Mouse (Mus musculus) megakaryocyte-erythroid progenitor cell, adult 5-6 weeks (primary cell): ENCODE results near the gene Ebf1. TPM values are rescaled to one million over a fixed set of nuclear protein-coding genes. Genes with fewer than 3 reads are reported as not detected.

Source experiments
- ATAC-seq: replicated peaks from 2 replicates; pipeline ENCODE4 v1.8.0; 2016; ENCODE audit warnings: mild to moderate bottlenecking, inconsistent platforms; ENCODE audit not compliant: severe bottlenecking, poor library complexity, low FRiP score, low TSS enrichment
- total RNA-seq, 2 experiments: library from RNA; stranded (forward) in 1 of 2; stranded (reverse) in 1 of 2; fragments of 200-1000, 215-1000 nt in 1 of 2; fragments of >200 nt in 1 of 2; fragmentation: Nextera tagmentation in 1 of 2; gene quantifications; 2 replicates each; pipeline ENCODE4 v1.2.3; 2014 to 2017

The Ebf1 gene
- total RNA-seq, 2 experiments from 2014 or later = 2.9 to 26.9 TPM

GRCm38 (mm10) chr11:44808855-44809546, 191.9 kb downstream of the Ebf1 start:
- no peak for ATAC-seq

DNA sequence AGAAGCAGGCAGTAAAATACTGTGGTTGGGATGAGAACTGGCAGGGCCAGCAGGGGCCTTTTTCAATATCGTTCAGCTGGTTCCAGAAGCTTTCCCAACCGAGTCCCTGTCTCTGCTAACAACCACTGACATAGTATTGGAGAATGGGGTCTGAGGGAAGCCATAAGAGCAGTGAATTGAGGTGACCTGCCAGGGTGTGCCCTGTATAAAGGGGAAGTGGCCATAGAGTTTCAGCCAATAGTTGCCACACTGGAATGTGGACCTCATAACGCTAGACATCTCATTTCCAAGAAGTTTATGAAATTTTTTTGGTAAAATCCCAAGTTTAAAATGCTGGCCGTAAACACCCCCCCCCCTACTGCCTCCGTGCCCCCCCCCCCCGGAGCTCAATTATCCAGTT, 193.9 kb downstream of the Ebf1 start:
- no peak for ATAC-seq

DNA sequence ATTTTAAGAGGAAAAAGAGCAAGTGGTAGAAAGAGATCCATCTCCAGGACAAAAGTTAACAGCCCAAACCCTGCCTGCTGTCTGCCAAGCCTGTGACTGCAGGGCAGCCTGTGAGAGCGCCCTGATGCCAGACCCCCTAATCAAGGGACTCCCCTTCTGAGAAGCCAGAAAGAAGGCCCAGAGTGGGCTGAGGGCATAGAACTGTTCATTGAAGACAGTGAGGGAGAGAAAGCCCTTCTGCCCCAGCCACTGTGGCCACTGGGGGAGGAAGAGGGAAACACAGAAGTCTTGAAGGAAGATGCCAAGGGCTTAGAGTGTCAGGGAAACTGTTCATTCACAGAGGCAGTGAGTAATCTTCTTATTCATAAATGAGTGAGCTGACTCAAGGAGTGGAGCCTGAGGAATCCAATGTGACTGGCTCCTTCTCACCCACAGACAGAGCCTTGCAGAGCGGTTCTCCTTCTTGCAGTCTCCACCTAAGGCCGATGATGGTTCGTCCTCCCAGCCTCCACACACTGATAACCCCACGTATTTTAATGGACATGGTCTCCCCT, 195.2 kb downstream of the Ebf1 start:
- ATAC-seq = no peak

GRCm38 (mm10) chr11:44813534-44813933, 196.4 kb downstream of the Ebf1 start:
- no peak for ATAC-seq

- no peak for ATAC-seq
These were observed 197.7 kb downstream of the Ebf1 start for GRCm38 (mm10) chr11:44814847-44815246.

DNA sequence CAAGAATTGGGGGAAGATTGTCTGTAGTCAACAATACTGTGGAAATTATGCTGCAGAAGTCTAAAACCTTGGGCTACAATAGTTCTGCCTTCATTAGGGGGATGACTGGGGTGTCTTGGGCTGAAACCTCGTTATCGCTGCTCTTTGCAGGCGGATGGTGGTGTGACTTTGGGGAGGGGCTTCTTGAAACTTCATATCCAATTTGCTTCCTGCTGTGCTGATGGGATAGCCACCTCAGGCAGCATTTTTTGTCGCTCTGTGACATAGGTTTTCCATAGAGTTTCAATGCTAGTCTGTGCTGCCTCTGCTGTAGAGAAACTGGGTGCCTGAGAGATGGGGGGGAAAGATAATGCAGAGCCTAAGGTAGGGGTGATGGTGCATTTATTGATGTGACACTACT, 198.9 kb downstream of the Ebf1 start:
- no peak for ATAC-seq

GRCm38 (mm10) chr11:44822312-44822711, 205.2 kb downstream of the Ebf1 start:
- ATAC-seq = no peak

DNA sequence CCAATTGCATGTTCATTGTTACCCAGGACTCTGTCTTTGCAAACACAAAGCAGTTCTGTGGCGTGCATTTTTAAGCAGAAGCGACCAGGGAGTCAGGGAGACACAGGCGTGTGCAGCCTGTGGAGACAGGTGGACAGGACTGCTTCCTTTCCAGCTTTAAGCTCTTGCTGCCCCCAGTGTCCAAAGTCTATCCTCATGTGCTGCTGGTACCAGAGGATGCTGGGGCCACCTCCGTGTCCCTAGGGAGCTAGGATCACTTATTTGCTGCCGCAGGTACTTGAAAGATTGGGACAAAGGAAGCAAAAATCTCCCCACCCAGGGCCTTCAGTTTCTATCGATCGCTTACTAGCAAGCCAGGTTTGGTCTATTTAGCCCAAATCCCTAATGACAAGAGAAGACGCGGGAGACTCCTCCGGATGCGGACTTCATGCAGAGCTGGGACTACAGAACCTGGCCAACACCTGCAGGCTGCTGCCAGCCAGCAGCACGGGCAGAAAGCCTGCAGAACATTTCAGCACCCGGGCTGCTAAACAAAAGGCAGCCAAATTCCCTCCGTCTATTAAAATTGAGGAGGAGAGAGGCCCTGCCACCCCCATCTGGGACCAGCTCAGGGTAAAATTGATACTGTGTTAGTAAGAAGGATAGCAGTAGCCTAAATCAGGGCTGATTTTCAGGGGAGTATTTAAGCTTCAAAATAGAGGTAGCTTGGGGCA, 215.3 kb downstream of the Ebf1 start:
- no peak for ATAC-seq

GRCm38 (mm10) chr11:44832940-44833254, 215.8 kb downstream of the Ebf1 start:
- ATAC-seq = no peak

- no peak for ATAC-seq
These were observed 216.4 kb downstream of the Ebf1 start for GRCm38 (mm10) chr11:44833351-44833996.

DNA sequence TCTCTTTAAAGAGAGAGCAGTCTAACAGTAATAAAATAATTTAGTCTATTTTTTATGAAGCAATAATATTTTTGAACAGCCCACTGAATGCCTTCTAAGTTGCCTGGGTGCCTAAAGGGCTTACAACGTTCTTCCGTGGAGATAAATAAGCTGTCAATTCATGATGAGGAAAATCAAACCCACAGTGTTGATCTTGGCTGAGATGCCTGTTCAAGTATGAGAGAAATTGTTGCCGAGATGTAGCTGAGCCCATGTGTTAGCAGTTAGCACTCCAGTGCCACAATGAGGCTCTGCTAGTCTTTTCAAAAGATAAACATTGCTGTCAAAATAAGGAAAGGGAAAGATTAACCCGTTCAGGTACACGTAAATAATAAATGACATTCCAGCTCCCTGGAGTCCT, 218.0 kb downstream of the Ebf1 start:
- no peak for ATAC-seq

GRCm38 (mm10) chr11:44837592-44837991, 220.5 kb downstream of the Ebf1 start:
- no peak for ATAC-seq

GRCm38 (mm10) chr11:44841127-44842056, 224.3 kb downstream of the Ebf1 start:
- ATAC-seq = no peak

GRCm38 (mm10) chr11:44851874-44852273, 234.8 kb downstream of the Ebf1 start:
- no peak for ATAC-seq

DNA sequence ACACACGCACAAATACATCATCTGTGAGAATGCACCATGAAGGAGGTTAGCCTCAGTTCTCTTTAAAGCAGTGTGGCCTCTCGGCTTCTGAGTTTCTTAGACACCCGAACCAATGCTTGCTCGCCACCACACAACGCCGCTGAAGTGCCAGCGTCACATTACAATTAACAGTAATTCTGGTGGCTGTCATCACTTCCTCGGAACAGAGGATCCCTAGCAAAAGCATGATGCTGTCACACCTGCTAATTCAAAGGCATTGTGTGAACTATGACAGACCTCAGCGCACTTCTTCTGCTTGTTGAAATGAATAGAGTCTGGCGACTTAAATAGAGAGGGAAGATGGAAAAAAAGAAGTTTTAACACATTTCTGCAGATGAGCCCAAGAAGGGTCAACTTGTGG, 235.8 kb downstream of the Ebf1 start:
- no peak for ATAC-seq

DNA sequence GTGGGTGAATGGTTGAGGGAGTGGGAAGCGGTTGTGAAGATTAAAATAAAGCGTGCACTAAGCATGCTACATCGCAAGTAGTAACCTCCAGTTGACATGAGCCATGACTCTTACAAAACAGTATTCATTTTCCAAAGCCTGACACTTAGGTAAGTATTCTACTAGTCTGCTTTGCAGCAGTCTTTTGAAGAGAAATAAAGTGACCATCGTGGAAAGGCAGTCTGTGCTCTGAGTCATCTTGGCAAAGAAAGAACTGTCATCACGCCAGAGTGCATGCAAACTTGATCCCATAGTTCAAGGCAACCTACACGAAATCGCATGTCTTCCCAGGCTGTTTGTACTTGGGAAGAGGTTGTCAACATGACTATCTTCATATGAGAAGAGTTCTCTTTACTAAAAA, 237.4 kb downstream of the Ebf1 start:
- ATAC-seq = no peak

DNA sequence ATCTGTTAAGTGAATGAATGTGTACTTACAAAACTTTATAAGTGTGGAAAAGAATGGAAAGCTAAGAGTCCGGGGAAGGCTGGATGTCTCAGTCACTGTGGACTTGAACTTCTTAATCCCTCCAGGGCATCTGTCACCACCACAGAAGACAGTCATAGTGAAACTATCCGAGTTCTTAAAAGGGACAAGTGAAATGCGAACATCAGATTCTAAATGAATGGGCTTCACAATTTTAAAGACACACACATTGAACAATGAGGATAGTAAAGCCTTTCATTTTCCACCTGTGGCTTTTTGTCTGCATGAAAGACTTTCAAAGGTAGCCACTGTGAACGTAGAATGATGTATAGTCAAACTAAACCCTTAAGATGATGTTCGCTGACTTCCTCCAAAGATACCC, 244.0 kb downstream of the Ebf1 start:
- ATAC-seq = no peak

- no peak for ATAC-seq
These were observed 246.8 kb downstream of the Ebf1 start for GRCm38 (mm10) chr11:44863910-44864309.

- ATAC-seq = no peak
These were observed 249.5 kb downstream of the Ebf1 start for GRCm38 (mm10) chr11:44866476-44867149.
